Mouse (Mus musculus) spleen, postnatal 36 days (tissue): ENCODE measurements at regions not wholly inside any gene's neighbourhood (a gene's known extent, or its start where the extent isn't known, plus 50 kb on each side); places are given as distances from the start of the nearest gene placed in this dataset.
"Not testable (repeated sequence)": the region's sequence is repeated elsewhere in the genome, so short reads cannot be mapped to it uniquely, and the experiment has no call there.

Experiments used
- DNase-seq, 2 experiments: peaks; one replicate each; pipeline ENCODE4 v3.0.0; 2022; ENCODE audit warnings: low spot score in 2 of 2, mixed read lengths in 1 of 2

GRCm38 (mm10) chr12:36933118-36933610, 175.2 kb upstream of the Meox2 start:
- DNase-seq, result peak; percentile 19 to 26

GRCm38 (mm10) chr12:36943903-36944302, 164.4 kb upstream of the Meox2 start:
- DNase-seq, result no peak

- no peak for DNase-seq
Observed at GRCm38 (mm10) chr12:36945964-36946363, 162.4 kb upstream of the Meox2 start.

- no peak for DNase-seq
Observed at GRCm38 (mm10) chr12:36947902-36948301, 160.4 kb upstream of the Meox2 start.

- no peak for DNase-seq
Observed at GRCm38 (mm10) chr12:36949096-36949738, 159.1 kb upstream of the Meox2 start.

DNA sequence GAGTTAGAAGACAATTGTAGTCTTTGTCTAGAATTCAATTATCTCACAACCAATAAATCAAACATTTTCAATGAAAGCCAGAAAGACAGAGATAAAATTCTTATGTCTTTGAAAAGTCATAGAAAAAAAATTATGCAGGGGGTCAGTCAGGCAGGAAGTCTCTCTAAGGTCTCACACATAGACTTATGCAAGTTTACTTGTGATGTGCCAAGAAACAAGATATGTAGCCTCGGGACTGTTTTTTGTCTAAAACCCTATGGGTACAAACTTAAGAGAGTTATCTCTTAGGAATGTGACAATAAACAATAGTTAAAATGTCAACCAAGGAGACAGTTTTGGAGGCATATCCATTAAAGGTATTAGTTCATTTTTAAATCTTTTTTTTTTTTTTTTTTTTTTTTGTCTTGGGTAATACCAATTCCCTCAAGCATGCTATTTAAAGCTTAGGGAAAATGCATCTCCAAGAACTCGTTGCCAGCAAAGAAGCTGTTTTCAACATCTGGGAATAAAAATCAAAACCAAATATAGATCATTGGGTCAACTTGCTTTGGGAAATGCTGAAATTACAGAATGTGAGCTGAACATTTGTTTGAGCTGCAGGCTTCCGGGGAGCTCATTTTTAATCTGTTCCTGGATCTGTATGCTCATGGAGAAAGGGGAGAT, 133.8 kb upstream of the Meox2 start:
- no peak for DNase-seq

DNA sequence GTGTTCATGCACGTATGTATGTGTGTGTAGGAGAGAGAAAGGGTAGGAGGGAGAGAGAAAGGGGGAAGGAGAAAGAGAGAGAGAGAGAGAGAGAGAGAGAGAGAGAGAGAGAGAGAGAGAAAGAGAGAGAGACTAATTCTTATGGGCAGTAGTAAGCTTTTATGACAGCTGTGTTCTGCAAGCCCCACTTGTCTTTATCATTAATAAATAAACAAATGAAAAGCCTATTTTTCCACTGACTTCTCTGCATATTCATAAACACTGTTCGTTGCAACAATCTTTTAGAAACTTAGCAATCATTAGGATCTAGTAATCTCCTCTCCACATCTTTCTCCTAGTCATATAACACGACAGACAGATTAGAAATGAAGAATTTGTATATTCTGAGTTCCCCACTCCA, 131.2 kb upstream of the Meox2 start:
- DNase-seq, result no peak

DNA sequence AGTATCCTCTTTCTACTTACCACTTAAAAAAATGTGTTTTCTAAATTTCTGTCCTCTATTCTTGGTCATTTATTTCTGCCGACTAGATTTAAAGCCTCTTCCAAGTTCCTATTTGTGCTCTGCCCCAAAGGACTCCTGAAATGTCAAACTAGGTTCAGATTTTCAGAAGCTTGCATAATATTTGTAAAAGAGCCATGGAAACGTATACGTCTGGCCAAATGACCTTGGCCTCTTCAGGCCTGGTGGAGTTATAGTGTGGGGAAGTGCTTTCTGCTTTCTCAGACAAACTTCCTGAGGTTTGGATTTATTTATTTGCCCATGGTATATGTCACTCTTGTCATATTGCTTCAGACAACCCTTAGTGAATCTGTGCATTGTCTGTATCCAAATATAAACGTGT, 117.2 kb upstream of the Meox2 start:
- DNase-seq, result no peak

DNA sequence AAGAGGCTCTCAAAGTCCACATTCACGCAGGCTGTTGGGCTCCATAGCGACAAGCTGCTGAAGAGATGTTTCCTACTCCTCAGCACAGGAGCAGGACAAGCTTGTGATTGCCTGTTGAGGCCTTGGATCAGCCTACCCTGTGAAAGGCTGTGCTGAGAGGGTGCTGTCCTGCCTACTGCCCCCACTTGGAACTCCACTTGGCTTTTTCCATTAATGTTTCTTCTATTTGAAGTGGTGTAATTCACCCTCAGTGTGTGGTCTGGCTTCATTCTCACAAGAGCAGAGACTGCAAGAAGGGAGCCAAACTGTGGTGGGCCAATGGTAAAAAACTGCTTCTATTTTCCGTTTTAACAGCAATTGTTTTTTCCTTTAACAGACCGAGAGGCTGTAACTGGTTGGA, 116.4 kb upstream of the Meox2 start:
- DNase-seq, result no peak

- DNase-seq, result no peak
Observed at GRCm38 (mm10) chr12:37001401-37001800, 106.9 kb upstream of the Meox2 start.

DNA sequence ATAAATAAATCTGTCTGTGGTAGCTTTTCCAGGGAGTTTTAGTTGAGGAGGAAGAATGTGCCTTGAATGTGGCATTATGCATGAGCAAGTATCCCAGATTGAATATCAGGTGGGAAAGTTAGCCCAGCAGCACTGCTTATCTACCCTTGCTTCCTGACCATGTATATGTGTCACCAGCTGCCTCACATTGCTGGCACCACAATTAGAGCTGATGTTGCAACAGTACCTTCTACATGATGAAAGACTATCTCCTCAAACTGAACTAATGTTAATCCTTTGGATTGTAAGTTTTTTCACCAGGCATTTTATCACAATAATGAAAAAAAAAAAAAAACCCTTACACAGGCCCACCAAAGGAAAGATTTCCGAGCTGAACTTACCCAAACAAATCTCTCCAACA, 103.1 kb upstream of the Meox2 start:
- DNase-seq, result no peak

DNA sequence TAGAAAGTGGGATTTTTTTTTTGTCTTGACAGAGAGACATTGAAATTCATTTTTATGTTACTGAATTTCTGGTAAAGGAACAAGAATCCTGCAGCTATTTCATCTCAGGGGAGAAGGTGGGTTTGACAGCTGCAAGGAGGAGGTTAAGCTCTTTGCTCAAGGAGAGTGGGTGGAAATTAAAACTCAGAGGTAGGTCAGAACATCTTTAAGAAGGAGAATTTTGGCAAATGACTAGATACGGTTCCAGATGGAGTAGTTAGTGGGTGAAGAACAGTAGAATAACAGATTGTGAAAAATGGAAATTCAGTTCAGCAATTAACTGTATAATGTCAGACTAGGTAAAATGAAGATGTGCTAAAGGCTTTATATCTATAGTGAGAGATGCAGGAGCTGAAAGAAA, 98.0 kb upstream of the Meox2 start:
- no peak for DNase-seq

- DNase-seq, result no peak
Observed at GRCm38 (mm10) chr12:37014401-37014800, 93.9 kb upstream of the Meox2 start.

DNA sequence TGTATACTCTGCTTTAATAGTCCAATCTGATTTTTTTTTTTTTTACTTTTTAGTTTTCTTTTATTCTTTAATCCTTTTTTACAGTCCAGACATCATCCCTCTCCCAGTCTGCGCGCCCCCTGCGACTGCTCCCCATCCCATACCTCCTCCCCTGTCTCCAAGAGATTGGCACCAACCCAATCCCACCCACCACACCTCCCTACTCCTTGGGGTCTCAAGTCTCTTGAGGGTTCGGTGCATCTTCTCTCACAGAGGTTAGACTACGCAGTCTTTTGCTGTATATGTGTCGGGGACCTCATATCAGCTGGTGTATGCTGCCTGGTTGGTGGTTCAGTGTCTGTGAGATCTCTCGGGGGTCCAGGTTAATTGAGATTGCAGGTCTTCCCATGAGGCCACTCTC, 93.4 kb upstream of the Meox2 start:
- DNase-seq, result not testable (repeated sequence)

DNA sequence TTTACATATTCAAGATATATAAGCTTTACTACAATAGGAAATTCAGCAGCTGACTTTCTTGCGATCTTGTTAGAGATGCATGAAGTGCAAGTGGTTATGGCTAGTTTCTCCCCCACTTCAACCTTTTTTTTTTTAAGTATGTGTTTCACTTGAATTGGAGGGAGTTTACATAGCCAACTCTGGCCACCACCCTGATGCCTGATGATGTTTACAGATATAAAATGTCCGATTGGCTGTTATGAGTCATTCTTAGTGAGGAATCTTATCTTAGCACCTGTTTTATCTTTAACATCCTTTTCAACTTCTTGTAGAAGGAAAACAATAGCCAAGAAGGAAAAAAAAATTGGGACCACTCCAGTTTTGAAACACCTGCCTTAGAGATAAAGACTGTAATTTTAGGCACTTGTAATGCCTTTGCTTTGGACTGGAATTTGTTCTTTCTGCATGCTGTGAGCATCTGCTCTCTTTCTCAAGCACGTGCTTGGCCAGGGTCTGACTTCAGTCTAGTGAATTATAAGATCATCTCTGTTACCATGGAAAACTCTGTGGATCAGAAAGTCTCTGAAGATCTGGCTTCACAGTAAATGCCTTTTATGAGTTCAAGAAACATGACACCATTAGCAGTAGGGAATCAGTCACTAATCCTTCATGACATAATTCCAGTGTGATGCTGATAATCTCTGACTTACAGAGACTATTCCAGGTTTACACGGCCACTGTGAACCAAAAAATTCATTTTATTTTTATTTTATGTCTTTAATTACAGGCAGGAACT, 92.7 kb upstream of the Meox2 start:
- no peak for DNase-seq

DNA sequence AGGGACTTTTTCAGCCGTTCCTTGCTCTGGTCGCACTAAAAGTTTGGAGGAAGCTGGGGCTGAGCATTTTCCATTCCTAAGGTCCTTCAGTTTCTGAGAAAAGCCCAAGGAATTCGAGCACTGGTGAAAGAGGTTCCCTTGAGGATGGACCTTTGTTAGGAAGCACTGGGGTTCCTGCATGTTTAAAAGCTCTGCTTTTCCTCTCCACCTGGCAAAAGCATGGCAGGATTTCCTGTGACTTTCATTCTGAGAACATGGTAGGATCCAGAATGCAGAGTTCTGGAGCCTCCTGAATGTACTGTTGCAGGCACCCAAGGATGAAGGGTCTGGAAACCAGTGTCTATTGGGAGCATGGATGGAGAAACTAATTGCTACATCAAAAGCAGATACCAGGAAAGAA, 61.1 kb upstream of the Meox2 start:
- DNase-seq, result no peak

DNA sequence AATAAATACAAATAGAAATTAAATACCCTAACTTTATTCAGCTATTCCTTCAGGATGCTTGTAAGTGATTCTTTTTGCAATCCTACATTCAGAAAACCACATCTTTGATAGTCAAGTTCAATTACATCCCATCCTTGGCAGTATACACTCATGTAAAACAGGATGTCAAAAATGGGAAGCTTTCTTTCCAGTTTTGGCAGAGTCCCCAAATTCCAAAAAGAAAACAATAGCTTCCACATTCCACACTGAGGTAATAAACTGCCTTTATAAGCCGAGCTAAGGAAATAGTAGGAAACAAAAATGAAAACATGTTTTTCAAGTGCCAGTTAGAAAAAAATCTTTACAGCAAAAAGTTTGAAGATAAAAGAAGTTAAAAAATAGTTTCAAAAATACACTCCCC, 57.7 kb upstream of the Meox2 start:
- DNase-seq, result no peak

DNA sequence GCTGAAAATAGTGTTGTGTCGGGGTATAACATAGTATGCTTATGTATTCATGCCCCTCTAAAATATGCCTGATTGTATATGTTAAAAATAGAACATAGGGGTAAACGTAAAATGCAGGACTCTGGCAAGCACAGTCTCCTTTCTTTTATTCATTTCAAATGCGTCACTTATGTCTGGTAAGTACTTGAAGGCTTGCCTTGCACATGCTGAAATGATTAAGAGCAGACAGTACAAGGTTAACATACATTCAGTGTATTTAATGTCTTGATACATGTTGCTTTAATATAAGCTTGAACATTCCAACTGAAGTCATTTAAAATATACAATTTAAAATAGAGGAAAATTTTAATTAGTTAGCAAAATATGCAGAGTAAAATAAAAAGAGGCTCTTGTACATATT, 50.9 kb upstream of the Meox2 start:
- DNase-seq, result no peak
